Mouse (Mus musculus) neural tube, embryonic 14.5 days (tissue): Measurements from ENCODE around the gene Slco3a1. TPM values are rescaled to one million over a fixed set of nuclear protein-coding genes. Genes with fewer than 3 reads are reported as not detected.

Experiments used
- ATAC-seq: fragments of 200-750 bp; cut with Nextera tagmentation; 2 replicates; pipeline ENCODE4 v1.8.0; 2017; ENCODE audit warnings: low read depth, mild to moderate bottlenecking, moderate TSS enrichment, moderate library complexity
- H3K27ac ChIP-seq: fragments of 300-500 bp; sonication (generic); 2 replicates; pipeline ENCODE4 v1.5.1; 2014; ENCODE audit warnings: low read depth, mild to moderate bottlenecking, control low read depth, low read length, moderate library complexity, mixed read lengths
- H3K27me3 ChIP-seq: fragments of 300-500 bp; sonication (generic); 2 replicates; pipeline ENCODE4 v1.6.1; 2014; ENCODE audit warnings: low read length; ENCODE audit not compliant: control insufficient read depth, insufficient read depth
- H3K36me3 ChIP-seq: fragments of 300-500 bp; sonication (generic); 2 replicates; pipeline ENCODE4 v1.6.1; 2014; ENCODE audit warnings: low read length, mixed read lengths; ENCODE audit not compliant: control insufficient read depth, insufficient read depth
- H3K4me1 ChIP-seq: fragments of 300-500 bp; sonication (generic); 2 replicates; pipeline ENCODE4 v1.6.1; 2014; ENCODE audit warnings: low read length; ENCODE audit not compliant: control insufficient read depth, insufficient read depth
- H3K4me2 ChIP-seq: fragments of 300-500 bp; sonication (generic); 2 replicates; pipeline ENCODE4 v1.6.1; 2014; ENCODE audit warnings: mild to moderate bottlenecking, low read depth, low read length, control low read depth
- H3K4me3 ChIP-seq: fragments of 300-500 bp; sonication (generic); 2 replicates; pipeline ENCODE4 v1.5.1; 2014; ENCODE audit warnings: low read depth, low read length, control low read depth, mixed read lengths
- H3K9ac ChIP-seq: fragments of 300-500 bp; sonication (generic); replicated peaks from 2 replicates; pipeline ENCODE4 v1.6.1; 2014; ENCODE audit warnings: low read depth, mild to moderate bottlenecking, control low read depth, low read length, mixed read lengths
- H3K9me3 ChIP-seq: fragments of 300-500 bp; sonication (generic); 2 replicates; pipeline ENCODE4 v1.6.1; 2016; ENCODE audit warnings: low read length; ENCODE audit not compliant: control insufficient read depth
- WGBS: fragments of 180-500 bp; shearing (Covaris S2); extraction: QIAGEN DNeasy Blood & Tissue Kit; methylation state at CpG from one replicate; pipeline ENCODE4 v1.1.7; 2014; 5-methylcytosine and 5-hydroxymethylcytosine counted together
- polyA plus RNA-seq: library from polyadenylated mRNA; unstranded; fragments of >200 nt; fragmentation: Nextera tagmentation; extraction: Ambion mirVana; gene quantifications from 2 replicates; pipeline ENCODE4 v1.2.1, GENCODE M21; 2014

Slco3a1 gene
- polyA plus RNA-seq, 1 experiment from 2014 or later, result 18.6 TPM

- ATAC-seq, result no peak
- H3K9me3 ChIP-seq, result no peaks in the 10 kb centered on the region
- H3K27me3 ChIP-seq, result no peaks in the 10 kb centered on the region
- no peak overlapping the region for H3K4me3 ChIP-seq
- no peaks in the 10 kb centered on the region for H3K36me3 ChIP-seq
- H3K27ac ChIP-seq, result no peak overlapping the region
- no peak overlapping the region for H3K9ac ChIP-seq
- WGBS, result 75% methylated on average over 1 of the region's 1 CpGs
- H3K4me1 ChIP-seq, result peaks cover 4% of the 10 kb centered on the region; the same call in 1 of the 2 replicates
- no peak overlapping the region for H3K4me2 ChIP-seq
Measured at GRCm38 (mm10) chr7:74270089-74270394, 284.5 kb downstream of the Slco3a1 start.

GRCm38 (mm10) chr7:74269283-74270088 is 285.1 kb downstream of the Slco3a1 start:
- H3K9me3 ChIP-seq, result no peaks in the 10 kb centered on the region
- 43% methylated on average over 11 of the region's 11 CpGs for WGBS
- no peak overlapping the region for H3K4me3 ChIP-seq
- H3K9ac ChIP-seq, result no peak overlapping the region
- H3K4me2 ChIP-seq, result no peak overlapping the region
- no peak overlapping the region for H3K27ac ChIP-seq
- H3K4me1 ChIP-seq, result peaks cover 4% of the 10 kb centered on the region; the same call in 1 of the 2 replicates
- no peaks in the 10 kb centered on the region for H3K27me3 ChIP-seq
- ATAC-seq, result peak; percentile 31; the same call in 1 of the 2 replicates
- no peaks in the 10 kb centered on the region for H3K36me3 ChIP-seq

- H3K9ac ChIP-seq, result no peak overlapping the region
- no peak overlapping the region for H3K4me2 ChIP-seq
- 68% methylated on average over 2 of the region's 2 CpGs for WGBS
- no peaks in the 10 kb centered on the region for H3K27me3 ChIP-seq
- H3K4me1 ChIP-seq, result peaks cover 4% of the 10 kb centered on the region; the same call in 1 of the 2 replicates
- no peak overlapping the region for H3K4me3 ChIP-seq
- ATAC-seq, result no peak
- no peak overlapping the region for H3K27ac ChIP-seq
- H3K36me3 ChIP-seq, result no peaks in the 10 kb centered on the region
- no peaks in the 10 kb centered on the region for H3K9me3 ChIP-seq
Measured at GRCm38 (mm10) chr7:74266511-74267168, 287.9 kb downstream of the Slco3a1 start.

- no peak overlapping the region for H3K4me2 ChIP-seq
- H3K9ac ChIP-seq, result no peak overlapping the region
- no peaks in the 10 kb centered on the region for H3K27me3 ChIP-seq
- H3K4me3 ChIP-seq, result no peak overlapping the region
- no peak overlapping the region for H3K27ac ChIP-seq
- no peaks in the 10 kb centered on the region for H3K9me3 ChIP-seq
- 83% methylated on average over 3 of the region's 3 CpGs for WGBS
- no peaks in the 10 kb centered on the region for H3K36me3 ChIP-seq
- ATAC-seq, result no peak
- no peaks in the 10 kb centered on the region for H3K4me1 ChIP-seq
Measured at GRCm38 (mm10) chr7:74256291-74256690, 298.3 kb downstream of the Slco3a1 start.

GRCm38 (mm10) chr7:74252066-74252465 is 302.5 kb downstream of the Slco3a1 start:
- H3K4me3 ChIP-seq, result no peak overlapping the region
- no peaks in the 10 kb centered on the region for H3K4me1 ChIP-seq
- no peak overlapping the region for H3K4me2 ChIP-seq
- H3K36me3 ChIP-seq, result no peaks in the 10 kb centered on the region
- H3K27me3 ChIP-seq, result no peaks in the 10 kb centered on the region
- no peak overlapping the region for H3K27ac ChIP-seq
- no peak overlapping the region for H3K9ac ChIP-seq
- WGBS, result 91% methylated on average over 2 of the region's 2 CpGs
- no peaks in the 10 kb centered on the region for H3K9me3 ChIP-seq
- no peak for ATAC-seq

GRCm38 (mm10) chr7:74241236-74241635 is 313.3 kb downstream of the Slco3a1 start:
- no peaks in the 10 kb centered on the region for H3K27me3 ChIP-seq
- no peak overlapping the region for H3K9ac ChIP-seq
- no peak overlapping the region for H3K4me2 ChIP-seq
- H3K36me3 ChIP-seq, result no peaks in the 10 kb centered on the region
- H3K9me3 ChIP-seq, result peaks cover 5% of the 10 kb centered on the region; the same call in 1 of the 2 replicates
- no peak overlapping the region for H3K4me3 ChIP-seq
- ATAC-seq, result no peak
- H3K4me1 ChIP-seq, result peaks cover 4% of the 10 kb centered on the region; the same call in 1 of the 2 replicates
- WGBS, result 85% methylated on average over 3 of the region's 3 CpGs
- no peak overlapping the region for H3K27ac ChIP-seq

GRCm38 (mm10) chr7:74240459-74241172 is 314.0 kb downstream of the Slco3a1 start:
- Histone ChIP-seq H3K36me3 (no peaks in the 10 kb centered on the region), H3K27ac (0 out of 2 replicates have a peak overlapping the region, but pooled peaks have one; percentile 31), H3K27me3 (no peaks in the 10 kb centered on the region), H3K9ac (no peak overlapping the region), H3K4me1 (peaks cover 4% of the 10 kb centered on the region; the same call in 1 of the 2 replicates), H3K4me3 (no peak overlapping the region), H3K9me3 (peaks cover 5% of the 10 kb centered on the region; the same call in 1 of the 2 replicates), H3K4me2 (no peak overlapping the region)
- ATAC-seq, result peak; percentile 63; the same call in 1 of the 2 replicates
- 39% methylated on average over 4 of the region's 4 CpGs for WGBS
